Mouse (Mus musculus): Measurements from ENCODE around the gene Txlng. TPM values are rescaled to one million over a fixed set of nuclear protein-coding genes. Genes with fewer than 3 reads are reported as not detected.
A peak's percentile ranks its signal among the peaks of the same experiment; 100 is the strongest.
"Not testable (repeated sequence)": the region's sequence is repeated elsewhere in the genome, so short reads cannot be mapped to it uniquely, and the experiment has no call there.

Gene Txlng
- polyA plus RNA-seq, 1 experiment from 2014 or later: 11.7 TPM

DNA sequence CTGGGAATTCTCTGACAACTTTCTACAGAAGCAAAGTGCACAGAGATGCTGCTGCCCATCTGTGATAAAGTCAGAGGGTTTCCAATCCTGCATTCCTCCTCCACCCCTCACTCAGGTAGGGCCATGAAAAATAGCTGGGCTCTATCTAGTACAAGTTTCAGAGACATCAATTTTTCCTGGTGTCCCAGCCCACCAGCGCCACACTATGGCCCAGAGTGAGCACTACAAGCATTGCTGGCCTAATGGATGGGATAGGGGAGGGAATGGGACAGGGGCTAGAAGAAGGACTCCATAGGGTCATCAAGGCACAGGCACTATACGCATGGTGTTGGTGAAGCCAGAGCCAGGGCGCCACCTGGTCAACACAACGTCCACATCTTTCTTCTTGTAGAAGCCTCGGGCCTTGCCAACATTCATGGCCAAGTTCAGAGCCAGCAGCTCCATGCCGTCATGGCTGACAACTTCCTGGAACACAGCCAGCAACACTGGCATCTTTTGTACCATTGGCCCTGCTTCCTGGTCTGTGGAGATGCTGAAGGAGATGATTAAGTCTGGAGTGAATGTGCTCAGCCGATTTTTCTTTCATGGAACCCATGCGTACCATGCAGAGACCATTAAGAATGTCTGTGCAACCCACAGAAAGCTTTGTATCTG, 15.3 kb upstream of the Txlng start:
- WGBS: 63% methylated on average over 8 of the region's 8 CpGs
- Histone ChIP-seq H3K4me1 (ENCODE audit: control insufficient read depth in 2 of 2, insufficient read depth in 2 of 2, low read length in 2 of 2) (no peaks in the 10 kb centered on the region), H3K9me3 (ENCODE audit: control insufficient read depth, low read length) (no peaks in the 10 kb centered on the region), H3K27me3 (ENCODE audit: control insufficient read depth, insufficient read depth, low read length) (no peaks in the 10 kb centered on the region), H3K4me3 (ENCODE audit: control insufficient read depth in 1 of 2, insufficient read depth in 1 of 2, low read depth in 1 of 2, low read length in 2 of 2) (no peak overlapping the region), H3K9ac (ENCODE audit: low read length) (no peak overlapping the region), H3K4me2 (ENCODE audit: low read length) (no peak overlapping the region), H3K27ac (replicated peaks in 1 of 2; ENCODE audit: control insufficient read depth in 1 of 2, insufficient read depth in 1 of 2, low read depth in 2 of 2, low read length in 2 of 2) (no peak overlapping the region), H3K36me3 (ENCODE audit: control insufficient read depth, insufficient read depth, low read length) (no peaks in the 10 kb centered on the region)
- ATAC-seq (ENCODE audit: insufficient number of reproducible peaks, insufficient read depth, low FRiP score, low read depth): no peak

DNA sequence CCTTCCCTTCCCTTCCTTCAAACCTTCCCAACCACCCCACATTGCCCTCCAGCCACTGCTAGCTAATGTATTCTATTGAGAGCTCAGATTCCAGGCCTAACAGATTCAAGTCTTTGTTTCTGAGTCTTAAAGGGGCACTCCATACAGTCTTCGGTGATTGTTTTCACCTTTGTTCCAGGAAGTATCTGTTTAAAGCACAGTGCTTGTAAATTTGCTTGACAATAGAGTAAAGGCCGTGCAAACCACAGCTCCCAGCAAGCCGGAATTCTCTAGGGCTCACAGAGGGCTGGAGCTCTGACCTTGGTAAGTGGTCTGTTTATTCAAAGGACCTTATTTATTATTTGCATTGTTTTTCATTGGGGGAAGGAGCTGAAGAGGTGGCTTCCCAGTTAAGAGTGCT, 2.8 kb upstream of the Txlng start:
- H3K4me2 ChIP-seq (ENCODE audit: low read length): no peak overlapping the region
- no peaks in the 10 kb centered on the region for H3K9me3 ChIP-seq (ENCODE audit: control insufficient read depth, low read length)
- WGBS: 66% methylated on average over 3 of the region's 3 CpGs
- H3K9ac ChIP-seq (ENCODE audit: low read length): no peak overlapping the region
- no peak overlapping the region for H3K27ac ChIP-seq (replicated peaks in 1 of 2; ENCODE audit: control insufficient read depth in 1 of 2, insufficient read depth in 1 of 2, low read depth in 2 of 2, low read length in 2 of 2)
- H3K27me3 ChIP-seq (ENCODE audit: control insufficient read depth, insufficient read depth, low read length): no peaks in the 10 kb centered on the region
- H3K4me3 ChIP-seq (ENCODE audit: control insufficient read depth in 1 of 2, insufficient read depth in 1 of 2, low read depth in 1 of 2, low read length in 2 of 2): no peak overlapping the region
- H3K36me3 ChIP-seq (ENCODE audit: control insufficient read depth, insufficient read depth, low read length): no peaks in the 10 kb centered on the region
- 0 out of 4 replicates have a peak, but pooled peaks cover 0 to 3% of the 10 kb centered on the region in 2 experiments for H3K4me1 ChIP-seq (ENCODE audit: control insufficient read depth in 2 of 2, insufficient read depth in 2 of 2, low read length in 2 of 2)
- no peak for ATAC-seq (ENCODE audit: insufficient number of reproducible peaks, insufficient read depth, low FRiP score, low read depth)

DNA sequence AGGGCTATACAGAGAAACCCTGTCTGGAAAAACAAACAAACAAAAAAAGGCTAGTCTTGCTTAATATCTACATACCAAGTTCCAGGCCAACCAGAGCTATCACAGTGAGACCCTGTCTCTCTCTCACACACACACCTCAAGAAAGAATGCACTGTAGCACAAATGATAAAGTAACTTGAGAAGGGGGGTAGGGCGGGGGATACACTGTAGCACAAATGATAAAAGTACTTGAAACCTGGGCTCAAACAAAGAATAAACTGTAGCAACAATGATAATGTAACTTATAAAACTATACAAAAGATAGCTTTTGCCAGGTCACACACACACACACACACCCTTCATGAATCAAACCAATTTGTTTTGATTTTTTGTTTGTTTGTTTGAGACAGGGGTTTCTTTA, 2.3 kb upstream of the Txlng start:
- H3K9me3 ChIP-seq (ENCODE audit: control insufficient read depth, low read length): no peaks in the 10 kb centered on the region
- 0 out of 4 replicates have a peak, but pooled peaks cover 0 to 3% of the 10 kb centered on the region in 2 experiments for H3K4me1 ChIP-seq (ENCODE audit: control insufficient read depth in 2 of 2, insufficient read depth in 2 of 2, low read length in 2 of 2)
- no peaks in the 10 kb centered on the region for H3K36me3 ChIP-seq (ENCODE audit: control insufficient read depth, insufficient read depth, low read length)
- H3K27ac ChIP-seq (replicated peaks in 1 of 2; ENCODE audit: control insufficient read depth in 1 of 2, insufficient read depth in 1 of 2, low read depth in 2 of 2, low read length in 2 of 2): no peak overlapping the region
- H3K9ac ChIP-seq (ENCODE audit: low read length): no peak overlapping the region
- ATAC-seq (ENCODE audit: insufficient number of reproducible peaks, insufficient read depth, low FRiP score, low read depth): no peak
- no peak overlapping the region for H3K4me3 ChIP-seq (ENCODE audit: control insufficient read depth in 1 of 2, insufficient read depth in 1 of 2, low read depth in 1 of 2, low read length in 2 of 2)
- H3K4me2 ChIP-seq (ENCODE audit: low read length): no peak overlapping the region
- no peaks in the 10 kb centered on the region for H3K27me3 ChIP-seq (ENCODE audit: control insufficient read depth, insufficient read depth, low read length)
- whole genome bisulfite sequencing: 50% methylated on average over 1 of the region's 1 CpGs

DNA sequence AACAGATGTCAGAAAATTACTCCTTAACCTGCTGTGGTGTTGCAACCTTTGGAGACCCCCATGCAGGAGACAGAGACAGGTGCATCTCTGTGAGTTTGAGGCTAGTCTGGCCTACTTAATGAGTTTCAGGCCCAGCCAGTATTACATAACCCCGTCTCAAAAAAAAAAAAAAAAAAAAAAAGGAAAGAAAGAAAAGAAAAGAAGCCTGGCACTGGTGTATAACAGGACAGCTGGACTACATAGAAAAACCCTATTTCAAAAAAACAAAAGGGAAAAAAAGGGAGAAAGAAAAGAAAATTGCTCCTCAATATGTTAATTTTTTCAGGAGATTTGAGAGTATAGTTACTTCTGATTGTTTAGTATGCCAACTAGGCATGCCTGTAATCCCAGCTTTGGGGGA, 1.8 kb upstream of the Txlng start:
- Histone ChIP-seq H3K4me1 (ENCODE audit: control insufficient read depth in 2 of 2, insufficient read depth in 2 of 2, low read length in 2 of 2) (0 out of 4 replicates have a peak, but pooled peaks cover 0 to 3% of the 10 kb centered on the region in 2 experiments), H3K9ac (ENCODE audit: low read length) (no peak overlapping the region), H3K4me3 (ENCODE audit: control insufficient read depth in 1 of 2, insufficient read depth in 1 of 2, low read depth in 1 of 2, low read length in 2 of 2) (no peak overlapping the region), H3K9me3 (ENCODE audit: control insufficient read depth, low read length) (no peaks in the 10 kb centered on the region), H3K27me3 (ENCODE audit: control insufficient read depth, insufficient read depth, low read length) (no peaks in the 10 kb centered on the region), H3K27ac (replicated peaks in 1 of 2; ENCODE audit: control insufficient read depth in 1 of 2, insufficient read depth in 1 of 2, low read depth in 2 of 2, low read length in 2 of 2) (no peak overlapping the region), H3K36me3 (ENCODE audit: control insufficient read depth, insufficient read depth, low read length) (no peaks in the 10 kb centered on the region), H3K4me2 (ENCODE audit: low read length) (no peak overlapping the region)
- 7% methylated on average over 1 of the region's 1 CpGs for WGBS
- ATAC-seq (ENCODE audit: insufficient number of reproducible peaks, insufficient read depth, low FRiP score, low read depth): no peak

DNA sequence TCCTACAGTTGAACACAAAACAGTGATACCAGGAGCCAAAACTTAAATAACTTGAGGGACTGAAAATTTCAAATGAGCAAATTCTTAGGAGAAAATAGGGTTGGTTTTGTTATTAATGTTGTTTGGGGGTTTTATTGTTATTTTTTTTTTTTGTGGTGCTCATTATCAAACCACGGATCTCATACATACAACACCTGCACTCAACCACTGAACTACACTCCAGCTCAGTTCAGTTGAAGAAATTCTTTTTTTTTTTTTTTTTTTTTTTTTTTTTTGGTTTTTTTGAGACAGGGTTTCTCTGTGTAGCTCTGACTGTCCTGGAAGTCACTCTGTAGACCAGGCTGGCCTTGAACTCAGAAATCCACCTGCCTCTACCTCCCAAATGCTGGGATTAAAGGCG, 1.1 kb upstream of the Txlng start:
- not testable (repeated sequence) for ATAC-seq (ENCODE audit: insufficient number of reproducible peaks, insufficient read depth, low FRiP score, low read depth); H3K36me3 ChIP-seq (ENCODE audit: control insufficient read depth, insufficient read depth, low read length); H3K4me2 ChIP-seq (ENCODE audit: low read length); H3K27me3 ChIP-seq (ENCODE audit: control insufficient read depth, insufficient read depth, low read length); H3K9ac ChIP-seq (ENCODE audit: low read length); H3K4me3 ChIP-seq (ENCODE audit: control insufficient read depth in 1 of 2, insufficient read depth in 1 of 2, low read depth in 1 of 2, low read length in 2 of 2); H3K9me3 ChIP-seq (ENCODE audit: control insufficient read depth, low read length); H3K27ac ChIP-seq (replicated peaks in 1 of 2; ENCODE audit: control insufficient read depth in 1 of 2, insufficient read depth in 1 of 2, low read depth in 2 of 2, low read length in 2 of 2); H3K4me1 ChIP-seq (ENCODE audit: control insufficient read depth in 2 of 2, insufficient read depth in 2 of 2, low read length in 2 of 2)
- WGBS: 51% methylated on average over 2 of the region's 2 CpGs

DNA sequence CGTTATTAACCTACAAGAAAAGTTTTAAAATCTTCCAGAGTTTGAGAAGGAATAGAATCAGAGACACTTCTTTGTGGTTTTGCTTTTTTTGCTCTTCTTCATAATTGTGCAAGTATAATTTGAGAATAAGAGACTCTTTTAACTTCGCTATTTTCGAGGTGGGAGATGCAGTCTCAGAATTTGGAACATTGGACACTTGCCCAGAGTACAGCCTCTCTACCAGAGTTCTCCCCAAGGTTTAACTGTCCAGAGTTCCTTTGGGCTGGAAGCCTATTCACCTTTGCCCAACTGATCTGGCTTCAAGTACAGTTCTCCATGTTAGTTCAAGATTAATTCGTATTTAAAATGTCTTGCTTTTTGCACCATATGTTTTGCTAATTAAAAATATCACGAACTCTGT, 487 bp upstream of the Txlng start:
- 41% methylated on average over 5 of the region's 5 CpGs for WGBS
- H3K4me1 ChIP-seq (ENCODE audit: control insufficient read depth in 2 of 2, insufficient read depth in 2 of 2, low read length in 2 of 2): 0 out of 4 replicates have a peak, but pooled peaks cover 0 to 3% of the 10 kb centered on the region in 2 experiments
- H3K27ac ChIP-seq (replicated peaks in 1 of 2; ENCODE audit: control insufficient read depth in 1 of 2, insufficient read depth in 1 of 2, low read depth in 2 of 2, low read length in 2 of 2): peak overlapping the region in 1 of 2 experiments; percentile 41; a peak in 2 of 4 replicates
- no peaks in the 10 kb centered on the region for H3K36me3 ChIP-seq (ENCODE audit: control insufficient read depth, insufficient read depth, low read length)
- H3K4me3 ChIP-seq (ENCODE audit: control insufficient read depth in 1 of 2, insufficient read depth in 1 of 2, low read depth in 1 of 2, low read length in 2 of 2): peak overlapping the region in 1 of 2 experiments; percentile 40; a peak in 3 of 4 replicates
- no peaks in the 10 kb centered on the region for H3K27me3 ChIP-seq (ENCODE audit: control insufficient read depth, insufficient read depth, low read length)
- no peak for ATAC-seq (ENCODE audit: insufficient number of reproducible peaks, insufficient read depth, low FRiP score, low read depth)
- H3K9ac ChIP-seq (ENCODE audit: low read length): peak overlapping the region; percentile 34; the same call in 1 of the 2 replicates
- H3K4me2 ChIP-seq (ENCODE audit: low read length): peak overlapping the region; percentile 46
- H3K9me3 ChIP-seq (ENCODE audit: control insufficient read depth, low read length): no peaks in the 10 kb centered on the region

DNA sequence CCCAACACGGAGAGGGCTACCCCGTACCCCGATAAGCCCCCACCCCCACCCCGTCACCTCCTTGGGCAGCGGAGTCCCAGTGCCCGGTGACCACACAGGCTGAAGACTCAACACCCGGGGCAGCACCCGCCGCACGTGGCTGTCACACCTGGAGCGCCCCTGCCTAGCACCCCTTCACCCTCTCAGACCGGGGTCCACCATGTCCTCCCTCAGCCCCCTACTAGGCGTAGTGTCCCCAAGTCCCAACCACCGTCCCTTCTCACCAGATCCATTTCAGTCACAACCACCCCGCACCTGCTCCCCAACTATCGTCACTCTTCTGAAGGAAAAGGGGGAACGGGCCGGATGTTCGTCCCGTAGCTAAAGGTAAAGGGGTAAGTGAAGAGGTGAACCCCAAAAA, 471 bp downstream of the Txlng start:
- H3K4me3 ChIP-seq (ENCODE audit: control insufficient read depth in 1 of 2, insufficient read depth in 1 of 2, low read depth in 1 of 2, low read length in 2 of 2): peak overlapping the region; percentile 58 to 70
- H3K36me3 ChIP-seq (ENCODE audit: control insufficient read depth, insufficient read depth, low read length): no peaks in the 10 kb centered on the region
- H3K9ac ChIP-seq (ENCODE audit: low read length): peak overlapping the region; percentile 81
- WGBS: 20% methylated on average over 16 of the region's 20 CpGs
- H3K27me3 ChIP-seq (ENCODE audit: control insufficient read depth, insufficient read depth, low read length): no peaks in the 10 kb centered on the region
- H3K4me2 ChIP-seq (ENCODE audit: low read length): peak overlapping the region; percentile 85
- peak overlapping the region in 1 of 2 experiments; percentile 7; a peak in 2 of 4 replicates for H3K27ac ChIP-seq (replicated peaks in 1 of 2; ENCODE audit: control insufficient read depth in 1 of 2, insufficient read depth in 1 of 2, low read depth in 2 of 2, low read length in 2 of 2)
- peak; percentile 29; the same call in 1 of the 2 replicates for ATAC-seq (ENCODE audit: insufficient number of reproducible peaks, insufficient read depth, low FRiP score, low read depth)
- no peaks in the 10 kb centered on the region for H3K9me3 ChIP-seq (ENCODE audit: control insufficient read depth, low read length)
- 0 out of 4 replicates have a peak, but pooled peaks cover 0 to 3% of the 10 kb centered on the region in 2 experiments for H3K4me1 ChIP-seq (ENCODE audit: control insufficient read depth in 2 of 2, insufficient read depth in 2 of 2, low read length in 2 of 2)
